Mouse (Mus musculus) liver, postnatal 0 days (tissue): ENCODE measurements around the gene Kcnj9.

Source experiments
- CTCF ChIP-seq: sonication (generic); IDR thresholded peaks from 2 replicates; pipeline ENCODE4 v1.5.1; 2016; ENCODE audit warnings: antibody characterized with exemption, low read depth
- EP300 ChIP-seq: IDR thresholded peaks from 2 replicates; pipeline ENCODE4 v1.6.1; 2016; ENCODE audit warnings: antibody characterized with exemption, low read depth, mild to moderate bottlenecking

DNA sequence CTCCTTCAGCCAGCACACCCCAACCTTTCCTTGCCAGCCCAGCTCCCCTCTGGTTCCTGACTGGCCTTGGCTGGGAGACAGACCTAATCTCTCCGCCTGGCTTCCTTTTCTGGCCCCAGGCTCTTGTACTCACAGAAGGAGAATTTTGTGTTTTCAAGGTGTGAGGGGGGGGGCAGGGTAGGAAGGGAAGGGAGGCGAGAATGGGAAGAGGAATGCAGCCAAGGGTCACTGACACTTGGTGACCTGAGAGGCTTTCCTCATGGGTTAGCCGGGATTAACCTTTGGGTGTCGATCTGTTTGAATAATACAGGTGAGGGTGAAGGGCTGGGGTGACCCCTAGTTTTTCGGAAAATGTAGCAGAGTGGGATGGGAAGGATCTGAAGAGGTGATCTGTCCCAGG, 55.0 kb downstream of the Kcnj9 start:
- TF ChIP-seq CTCF (no peak), EP300 (no peak)
